Mouse (Mus musculus) thymus, adult 2 months (tissue): Measurements from ENCODE around the gene Mrgprd. TPM values are rescaled to one million over a fixed set of nuclear protein-coding genes. Genes with fewer than 3 reads are reported as not detected.

Experiments
- DNase-seq: peaks from one replicate; pipeline ENCODE4 v3.0.0; 2021
- H3K27ac ChIP-seq: fragments of 200-500 bp; 2 replicates; pipeline ENCODE4 v1.5.1; 2012; ENCODE audit warnings: low read length, control low read depth; ENCODE audit not compliant: control insufficient read depth, insufficient read depth
- H3K27me3 ChIP-seq: fragments of 200-500 bp; 2 replicates; pipeline ENCODE4 v1.6.1; 2012; ENCODE audit warnings: mild to moderate bottlenecking, low read length, moderate library complexity, mixed read lengths; ENCODE audit not compliant: control insufficient read depth, insufficient read depth
- H3K36me3 ChIP-seq: fragments of 200-500 bp; 2 replicates; pipeline ENCODE4 v1.6.1; 2012; ENCODE audit warnings: mild to moderate bottlenecking, low read length, moderate library complexity; ENCODE audit not compliant: control insufficient read depth, insufficient read depth
- H3K4me1 ChIP-seq: fragments of 200-500 bp; replicated peaks from 2 replicates; pipeline ENCODE4 v1.6.1; 2012; ENCODE audit warnings: low read length; ENCODE audit not compliant: control insufficient read depth, insufficient read depth
- H3K4me3 ChIP-seq: fragments of 200-500 bp; 2 replicates; pipeline ENCODE4 v1.5.1; 2012; ENCODE audit warnings: mild to moderate bottlenecking, low read length, control low read depth, moderate library complexity; ENCODE audit not compliant: control insufficient read depth, insufficient read depth
- CTCF ChIP-seq: fragments of 200-500 bp; IDR thresholded peaks from 2 replicates; pipeline ENCODE4 v1.5.1; 2012; ENCODE audit warnings: mild to moderate bottlenecking, control low read depth, low read length, moderate library complexity, borderline replicate concordance; ENCODE audit not compliant: control insufficient read depth, poor library complexity, insufficient read depth; ENCODE audit errors: extremely low read depth
- POLR2A ChIP-seq: fragments of 200-500 bp; IDR thresholded peaks from 2 replicates; pipeline ENCODE4 v1.6.1; 2012; ENCODE audit warnings: mild to moderate bottlenecking, low read length, control low read depth, moderate library complexity; ENCODE audit not compliant: control insufficient read depth, poor library complexity, insufficient read depth; ENCODE audit errors: extremely low read depth
- WGBS: fragments of 180-500 bp; shearing (Covaris S2); methylation state at CpG from one replicate; pipeline ENCODE4 v1.1.7; 2018; 5-methylcytosine and 5-hydroxymethylcytosine counted together
- polyA plus RNA-seq: library from polyadenylated mRNA; depleted of rRNA; stranded (reverse); fragments of >200 nt; gene quantifications from 2 replicates; pipeline ENCODE4 v1.2.3, GENCODE M21; 2012; rRNA removed

The Mrgprd gene
- polyA plus RNA-seq, 1 experiment = not detected

GRCm38 (mm10) chr7:145334428-145335027 lies 19.9 kb downstream of the Mrgprd start:
- H3K36me3 ChIP-seq = no peaks in the 10 kb centered on the region
- 85% methylated on average over 4 of the region's 4 CpGs for WGBS
- H3K4me1 ChIP-seq = no peaks in the 10 kb centered on the region
- no peak overlapping the region for H3K27ac ChIP-seq
- H3K4me3 ChIP-seq = no peak overlapping the region
- H3K27me3 ChIP-seq = no peaks in the 10 kb centered on the region
- TF ChIP-seq CTCF = no peak
- no peak for TF ChIP-seq POLR2A
- no peak for DNase-seq

- H3K27me3 ChIP-seq = no peaks in the 10 kb centered on the region
- no peaks in the 10 kb centered on the region for H3K36me3 ChIP-seq
- H3K4me1 ChIP-seq = no peaks in the 10 kb centered on the region
- no peak overlapping the region for H3K27ac ChIP-seq
- TF ChIP-seq POLR2A = no peak
- no peak for TF ChIP-seq CTCF
- no peak overlapping the region for H3K4me3 ChIP-seq
- no peak for DNase-seq
These were observed 20.6 kb downstream of the Mrgprd start for GRCm38 (mm10) chr7:145335199-145335598.

GRCm38 (mm10) chr7:145335616-145336332 lies 21.1 kb downstream of the Mrgprd start:
- Histone ChIP-seq H3K4me1 (no peaks in the 10 kb centered on the region), H3K27ac (no peak overlapping the region), H3K27me3 (no peaks in the 10 kb centered on the region), H3K36me3 (no peaks in the 10 kb centered on the region), H3K4me3 (no peak overlapping the region)
- 94% methylated on average over 3 of the region's 3 CpGs for WGBS
- no peak for DNase-seq
- no peak for TF ChIP-seq CTCF
- no peak for TF ChIP-seq POLR2A

GRCm38 (mm10) chr7:145337889-145338288 lies 23.3 kb downstream of the Mrgprd start:
- TF ChIP-seq CTCF (no peak), POLR2A (no peak)
- H3K36me3 ChIP-seq = no peaks in the 10 kb centered on the region
- 57% methylated on average over 2 of the region's 2 CpGs for WGBS
- H3K4me1 ChIP-seq = no peaks in the 10 kb centered on the region
- H3K27me3 ChIP-seq = no peaks in the 10 kb centered on the region
- no peak overlapping the region for H3K4me3 ChIP-seq
- no peak overlapping the region for H3K27ac ChIP-seq
- DNase-seq = no peak

- DNase-seq = no peak
- 93% methylated on average over 5 of the region's 5 CpGs for WGBS
- TF ChIP-seq CTCF = no peak
- no peak for TF ChIP-seq POLR2A
- no peaks in the 10 kb centered on the region for H3K36me3 ChIP-seq
- no peaks in the 10 kb centered on the region for H3K27me3 ChIP-seq
- no peak overlapping the region for H3K27ac ChIP-seq
- H3K4me1 ChIP-seq = no peaks in the 10 kb centered on the region
- H3K4me3 ChIP-seq = no peak overlapping the region
These were observed 25.7 kb downstream of the Mrgprd start for GRCm38 (mm10) chr7:145340248-145340904.

Other genes starting within 250 kb of the Mrgprd start
- gene 1810010D01Rik, start 106.7 kb upstream of the Mrgprd start, polyA plus RNA-seq = 1.9 and 2.5 TPM in 2 replicates
- 38.4 and 49.2 TPM in 2 replicates for gene Tpcn2, start 30.8 kb upstream of the Mrgprd start, polyA plus RNA-seq
- gene Mrgprf, start 14.0 kb upstream of the Mrgprd start, polyA plus RNA-seq = 6.5 and 10.3 TPM in 2 replicates